Mouse (Mus musculus): ENCODE measurements around the gene Xlr3b.
"Not testable (repeated sequence)": the region's sequence is repeated elsewhere in the genome, so short reads cannot be mapped to it uniquely, and the experiment has no call there.

The Xlr3b gene

DNA sequence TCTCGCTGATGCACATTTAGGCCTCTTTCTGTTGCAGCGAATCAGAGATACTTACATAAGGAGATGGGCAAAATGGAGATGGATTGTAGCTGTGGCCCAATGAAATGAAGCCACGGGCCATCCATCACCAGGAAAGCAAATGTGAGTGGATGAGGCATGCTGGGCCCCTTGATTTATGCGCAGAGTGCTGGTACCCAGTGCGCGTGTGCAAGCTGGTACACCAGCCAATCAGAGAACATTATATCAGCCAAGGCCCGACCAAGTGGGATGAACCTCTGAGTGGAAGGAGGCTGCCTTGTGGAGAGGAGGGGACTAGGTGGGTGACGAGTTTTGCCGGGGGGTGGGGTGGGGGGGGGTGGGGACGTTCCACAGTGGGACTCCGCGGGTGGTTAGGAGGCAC, at the start of gene Xlr3b:
Gene Xlr3b (plus strand): TSS at position 274 of the 400 bp plus-strand sequence.
- DNase-seq (ENCODE audit: low read depth, low spot score), result peak; percentile 47

DNA sequence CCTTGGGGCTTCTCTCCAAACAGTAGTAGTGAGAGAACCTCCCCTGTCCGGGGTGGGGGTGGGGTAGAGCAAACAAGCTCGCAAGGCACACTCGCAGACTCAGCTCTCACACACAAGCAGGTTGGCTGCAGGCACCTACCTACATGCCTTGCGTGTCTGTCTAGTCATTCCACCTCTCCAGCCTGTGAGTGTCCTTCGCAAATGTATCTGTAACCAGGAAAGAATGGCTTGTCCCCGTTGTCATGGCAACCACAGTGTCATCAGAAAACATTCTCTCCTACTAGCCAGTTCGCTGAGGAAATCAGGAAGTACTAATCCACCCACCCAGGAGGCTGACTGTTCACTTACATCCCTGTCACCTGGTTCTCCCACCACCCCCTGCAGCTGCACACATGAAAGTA, 48.8 kb upstream of the Xlr3b start:
- DNase-seq (ENCODE audit: low read depth, low spot score), result not testable (repeated sequence)

GRCm38 (mm10) chrX:73148496-73148895, 43.5 kb upstream of the Xlr3b start, which contains the start of gene Xlr5b:
Xlr5b (plus strand) TSS chrX:73148796.
- DNase-seq (ENCODE audit: low read depth, low spot score), result not testable (repeated sequence)

DNA sequence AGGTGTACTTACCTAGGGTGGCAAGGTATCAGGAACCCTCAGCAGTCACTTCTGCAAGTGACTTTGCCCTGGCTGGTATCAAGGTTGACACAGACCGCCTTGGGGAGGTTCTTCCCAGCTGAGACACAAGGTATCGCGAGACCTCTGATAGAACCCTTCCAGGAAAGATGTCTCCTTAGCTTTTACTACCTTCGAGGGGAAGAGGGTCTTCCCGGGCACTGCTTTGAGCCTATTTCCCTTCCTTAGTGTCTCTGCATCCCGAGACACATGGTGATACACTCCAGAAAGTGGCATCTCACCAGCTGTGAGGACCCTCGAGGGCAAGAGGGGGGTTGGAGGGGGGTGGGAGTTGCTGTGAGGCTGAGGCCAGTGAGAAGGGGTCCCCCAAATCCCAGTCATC, 42.7 kb upstream of the Xlr3b start, which contains the start of gene DXBay18:
Gene DXBay18 (minus strand): TSS at position 101 of the 400 bp plus-strand sequence.
- not testable (repeated sequence) for DNase-seq (ENCODE audit: low read depth, low spot score)

DNA sequence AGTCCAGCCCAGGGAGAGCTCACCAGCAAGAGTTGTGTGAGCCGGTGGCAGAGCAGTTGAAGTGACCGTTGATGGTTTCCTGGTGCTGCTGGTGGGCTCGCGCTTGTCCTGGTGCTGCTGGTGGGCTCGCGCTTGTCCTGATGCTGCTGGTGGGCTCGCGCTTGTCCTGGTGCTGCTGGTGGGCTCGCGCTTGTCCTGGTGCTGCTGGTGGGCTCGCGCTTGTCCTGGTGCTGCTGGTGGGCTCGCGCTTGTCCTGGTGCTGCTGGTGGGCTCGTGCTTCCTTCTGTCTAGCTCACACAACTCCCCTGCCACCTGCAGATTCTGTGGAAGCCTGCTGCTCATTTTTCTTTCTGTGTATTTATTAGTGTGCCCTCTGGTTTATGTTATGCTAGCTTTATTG, 15.1 kb upstream of the Xlr3b start, which contains the start of gene Spin2d:
Gene Spin2d (minus strand): TSS at position 101 of the 400 bp plus-strand sequence.
- not testable (repeated sequence) for DNase-seq (ENCODE audit: low read depth, low spot score)

DNA sequence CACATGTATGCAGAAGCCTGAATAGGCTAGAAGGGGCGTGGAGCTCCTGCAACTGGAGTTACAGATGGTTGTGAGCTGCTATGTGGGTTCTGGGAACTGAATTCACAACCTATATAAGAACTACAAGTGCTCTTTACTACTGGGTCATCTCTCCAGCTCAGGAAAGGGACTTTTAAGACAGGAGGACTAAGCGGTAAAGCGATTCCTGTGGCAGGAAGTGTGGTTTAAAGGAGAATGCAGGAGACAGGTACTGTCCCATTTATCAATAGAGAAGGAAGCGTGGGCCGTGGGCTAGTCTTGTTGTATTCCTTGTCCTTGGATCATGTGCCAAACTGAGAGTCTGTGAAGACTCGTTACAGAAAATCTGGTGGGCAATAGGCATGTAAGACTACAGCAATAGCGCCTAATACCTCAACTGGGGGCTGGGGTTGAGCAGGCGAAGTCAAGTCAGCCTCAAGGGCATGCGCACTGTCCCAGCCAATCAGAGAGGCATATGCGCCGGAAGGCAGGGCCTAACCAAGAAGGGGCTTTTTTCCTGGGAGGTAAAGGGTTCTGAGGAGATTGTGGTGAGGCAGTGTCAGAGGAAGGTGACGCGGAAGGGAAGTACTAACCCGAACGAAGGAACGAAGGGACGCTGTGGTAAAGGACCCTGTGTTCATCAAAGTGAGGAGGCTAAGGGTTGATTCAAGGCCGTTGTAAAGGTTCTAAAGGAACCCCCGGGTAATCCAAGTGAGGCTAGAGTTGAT, 22.0 kb downstream of the Xlr3b start, which contains the start of gene Xlr4b:
Gene Xlr4b (plus strand): TSS at position 515 of the 746 bp plus-strand sequence.
- DNase-seq (ENCODE audit: low read depth, low spot score), result peak; percentile 19

- no peak for DNase-seq (ENCODE audit: low read depth, low spot score)
These were observed 33.4 kb downstream of the Xlr3b start for GRCm38 (mm10) chrX:73225365-73225764.

DNA sequence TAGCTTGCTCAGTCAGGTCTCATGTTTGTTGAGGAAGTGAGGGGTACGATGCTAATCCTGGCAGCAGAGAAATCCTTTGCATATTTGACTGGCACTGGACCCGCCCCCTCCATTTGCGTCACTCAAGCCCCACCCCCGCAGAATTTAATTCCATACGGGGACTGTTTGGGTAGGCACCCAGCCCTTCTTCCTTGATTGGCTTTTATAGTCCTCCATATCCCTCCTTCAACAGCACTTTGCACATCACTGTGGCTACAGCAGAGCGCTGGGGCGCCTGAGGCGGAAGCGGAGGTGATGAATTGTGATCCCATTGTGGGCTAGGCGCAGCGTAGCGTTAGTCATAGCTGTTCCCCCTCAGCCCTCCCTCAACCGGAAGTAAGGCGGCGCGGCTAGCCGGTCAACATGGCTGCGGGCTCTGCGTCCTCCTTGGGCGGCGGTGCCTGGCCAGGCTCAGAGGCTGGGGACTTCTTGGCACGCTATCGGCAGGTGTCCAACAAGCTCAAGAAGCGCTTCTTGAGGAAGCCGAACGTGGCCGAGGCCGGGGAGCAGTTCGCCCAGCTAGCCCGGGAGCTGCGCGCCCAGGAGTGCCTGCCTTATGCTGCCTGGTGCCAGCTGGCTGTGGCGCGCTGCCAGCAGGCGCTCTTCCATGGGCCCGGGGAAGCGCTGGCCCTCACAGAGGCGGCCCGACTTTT, 36.1 kb downstream of the Xlr3b start, which contains the start of gene F8a:
Gene F8a (plus strand): TSS at position 378 of the 692 bp plus-strand sequence.
- peak; percentile 89 for DNase-seq (ENCODE audit: low read depth, low spot score)

DNA sequence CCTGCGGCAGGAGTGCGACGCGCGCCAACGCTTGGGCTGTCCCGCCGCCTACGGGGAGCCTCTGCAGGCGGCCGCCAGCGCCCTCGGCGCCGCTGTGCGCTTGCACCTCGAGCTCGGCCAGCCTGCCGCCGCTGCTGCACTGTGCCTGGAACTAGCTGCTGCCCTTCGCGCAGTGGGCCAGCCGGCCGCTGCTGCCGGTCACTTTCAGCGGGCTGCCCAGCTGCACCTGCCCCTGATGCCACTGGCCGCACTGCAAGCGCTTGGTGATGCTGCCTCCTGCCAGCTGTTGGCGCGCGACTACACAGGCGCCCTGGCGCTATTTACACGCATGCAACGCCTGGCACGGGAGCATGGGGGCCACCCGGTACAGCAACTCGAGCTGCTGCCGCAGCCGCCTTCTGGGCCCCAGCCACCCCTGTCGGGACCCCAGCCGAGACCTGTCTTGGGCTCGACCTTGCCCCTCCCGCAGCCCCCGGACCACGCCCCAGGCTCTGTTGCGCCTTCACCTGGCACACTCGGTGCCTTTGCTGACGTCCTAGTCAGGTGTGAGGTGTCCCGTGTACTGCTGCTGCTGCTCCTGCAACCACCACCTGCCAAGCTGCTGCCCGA, 36.7 kb downstream of the Xlr3b start:
- DNase-seq (ENCODE audit: low read depth, low spot score), result peak; percentile 73

- DNase-seq (ENCODE audit: low read depth, low spot score), result no peak
These were observed 37.3 kb downstream of the Xlr3b start for GRCm38 (mm10) chrX:73229288-73229687.

DNA sequence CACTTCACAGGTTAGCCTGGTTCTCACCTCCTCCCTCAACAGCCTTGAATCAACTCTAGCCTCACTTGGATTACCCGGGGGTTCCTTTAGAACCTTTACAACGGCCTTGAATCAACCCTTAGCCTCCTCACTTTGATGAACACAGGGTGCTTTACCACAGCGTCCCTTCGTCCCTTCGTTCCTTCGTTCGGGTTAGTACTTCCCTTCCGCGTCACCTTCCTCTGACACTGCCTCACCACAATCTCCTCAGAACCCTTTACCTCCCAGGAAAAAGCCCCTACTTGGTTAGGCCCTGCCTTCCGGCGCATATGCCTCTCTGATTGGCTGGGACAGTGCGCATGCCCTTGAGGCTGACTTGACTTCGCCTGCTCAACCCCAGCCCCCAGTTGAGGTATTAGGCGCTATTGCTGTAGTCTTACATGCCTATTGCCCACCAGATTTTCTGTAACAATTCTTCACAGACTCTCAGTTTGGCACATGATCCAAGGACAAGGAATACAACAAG, 50.9 kb downstream of the Xlr3b start, which contains the start of gene Xlr4c:
Gene Xlr4c (minus strand): TSS at position 310 of the 505 bp plus-strand sequence.
- DNase-seq (ENCODE audit: low read depth, low spot score), result not testable (repeated sequence)
